9 mouse cellular contexts compared by ENCODE assay signal in the genomic region with DNA sequence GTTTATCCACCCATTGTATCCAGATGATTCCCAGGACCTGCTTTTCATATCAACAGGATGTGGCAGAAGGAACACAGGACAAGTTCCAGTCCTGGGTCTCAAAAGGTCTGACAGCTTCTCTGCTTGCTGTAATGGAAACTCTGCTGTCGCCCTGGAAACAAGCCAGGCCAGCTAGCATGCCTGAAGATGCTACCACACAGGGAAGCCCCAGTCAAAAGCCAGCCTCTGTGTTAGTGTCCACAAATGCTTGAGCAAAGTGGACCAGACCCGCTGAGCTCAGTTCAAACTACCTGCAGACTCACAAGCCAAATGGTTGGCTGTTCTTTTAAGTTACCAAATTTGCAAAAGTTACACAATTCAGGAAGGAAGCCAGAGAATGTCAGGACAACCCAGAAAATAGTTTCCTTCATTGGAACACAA.
DNase-seq lines count a peak whose midpoint lies in the region; ATAC-seq lines count a peak whose summit lies in the region.
"Had no signal": no experiment of that assay in that cellular context is flagged by ENCODE, and none has a peak within 500 bp of the region (broad histone marks: within the 10 kb centered on the region; RNA-seq: fewer than 3 reads in every experiment).

No protein-coding gene starts in this region.

- H3K27ac ChIP-seq in heart, embryonic 14.5 days (replicated peaks in 1 of 2; ENCODE audit: control insufficient read depth in 1 of 2, insufficient read depth in 1 of 2, low read depth in 2 of 2, low read length in 2 of 2) = peak overlapping the region; percentile 75 to 84

- H3K36me3 ChIP-seq in heart, embryonic 14.5 days (ENCODE audit: control insufficient read depth, insufficient read depth, low read length) = no peaks in the 10 kb centered on the region
- H3K36me3 ChIP-seq: limb, embryonic 15.5 days had no signal

- no peak overlapping the region for H3K9ac ChIP-seq in heart, embryonic 14.5 days (ENCODE audit: low read length)
- H3K9ac ChIP-seq: limb, embryonic 15.5 days had no signal

- H3K4me3 ChIP-seq in heart, embryonic 14.5 days (ENCODE audit: control insufficient read depth in 1 of 2, insufficient read depth in 1 of 2, low read depth in 1 of 2, low read length in 2 of 2) = no peak overlapping the region
- H3K4me3 ChIP-seq: limb, embryonic 15.5 days had no signal

- H3K4me2 ChIP-seq in heart, embryonic 14.5 days (ENCODE audit: low read length) = 0 out of 2 replicates have a peak overlapping the region, but pooled peaks have one; percentile 18
- H3K4me2 ChIP-seq: limb, embryonic 15.5 days had no signal

- peak; percentile 55 to 60 for DNase-seq in cerebellum, postnatal 14 days
- no peak for DNase-seq in cerebellum, adult 11 months
- DNase-seq in embryo, embryonic 11 days = peak; percentile 60
- DNase-seq in kidney, postnatal 25 days = peak; percentile 73 to 79
- DNase-seq in retina, embryonic 14.5 days (ENCODE audit: low spot score) = peak; percentile 44
- DNase-seq in layer of hippocampus, adult 11-12 months (ENCODE audit: low spot score) = no peak
- no peak for DNase-seq in T-cell, adult 2 months (ENCODE audit: low spot score)

- peak; percentile 85 for ATAC-seq in heart, embryonic 14.5 days (ENCODE audit: insufficient number of reproducible peaks, insufficient read depth, low FRiP score, low read depth)

- H3K27me3 ChIP-seq in heart, embryonic 14.5 days (ENCODE audit: control insufficient read depth, insufficient read depth, low read length) = no peaks in the 10 kb centered on the region
- H3K27me3 ChIP-seq: limb, embryonic 15.5 days had no signal

- peaks cover 21 to 32% of the 10 kb centered on the region in 2 experiments for H3K4me1 ChIP-seq in heart, embryonic 14.5 days (ENCODE audit: control insufficient read depth in 2 of 2, insufficient read depth in 2 of 2, low read length in 2 of 2)

- 11% methylated on average over 2 of the region's 2 CpGs for WGBS in heart, embryonic 14.5 days

- H3K9me3 ChIP-seq in heart, embryonic 14.5 days (ENCODE audit: control insufficient read depth, low read length) = no peaks in the 10 kb centered on the region
- H3K9me3 ChIP-seq: limb, embryonic 15.5 days had no signal

Comparison
In these comparisons a context has a peak if more than half of its experiments do, and no peak if none do; other contexts are left out.
1. DNase-seq: peak in cerebellum, postnatal 14 days (2 of 2), embryo, embryonic 11 days (single experiment), kidney, postnatal 25 days (2 of 2) and retina, embryonic 14.5 days (single experiment); none in cerebellum, adult 11 months (single experiment), layer of hippocampus, adult 11-12 months (single experiment) and T-cell, adult 2 months (single experiment).